Mouse (Mus musculus): Measurements from ENCODE around the gene AF366264.

- no peak for TF ChIP-seq GATA1 (IDR thresholded peaks at IDR 0.05; ENCODE audit: low read length)
- no peak for TF ChIP-seq TAL1 (IDR thresholded peaks at IDR 0.05; ENCODE audit: low read length)
Observed at GRCm38 (mm10) chr8:13797676-13798075, 40.5 kb downstream of the AF366264 start.
